Mouse (Mus musculus): ENCODE results near the gene Cpsf2.

Cpsf2 gene

GRCm38 (mm10) chr12:102055758-102056157 lies 80.0 kb downstream of the Cpsf2 start:
- in situ Hi-C loops (cut with MboI, MseI): no loop called here
